Mouse (Mus musculus) kidney, adult 2 months (tissue): ENCODE results near the gene Il17rb.
A peak's percentile ranks its signal among the peaks of the same experiment; 100 is the strongest.

ENCODE experiments used
- CTCF ChIP-seq: fragments of 200-500 bp; conservative IDR thresholded peaks from 2 replicates; pipeline ENCODE4 v1.5.1; 2011; ENCODE audit warnings: low read depth, mild to moderate bottlenecking, control low read depth, low read length, moderate library complexity, mixed read lengths; ENCODE audit not compliant: insufficient read depth, insufficient read length
- POLR2A ChIP-seq: fragments of 200-500 bp; IDR thresholded peaks from one replicate; pipeline ENCODE4 v1.6.1; 2011; ENCODE audit warnings: low read depth, low read length, control low read depth

DNA sequence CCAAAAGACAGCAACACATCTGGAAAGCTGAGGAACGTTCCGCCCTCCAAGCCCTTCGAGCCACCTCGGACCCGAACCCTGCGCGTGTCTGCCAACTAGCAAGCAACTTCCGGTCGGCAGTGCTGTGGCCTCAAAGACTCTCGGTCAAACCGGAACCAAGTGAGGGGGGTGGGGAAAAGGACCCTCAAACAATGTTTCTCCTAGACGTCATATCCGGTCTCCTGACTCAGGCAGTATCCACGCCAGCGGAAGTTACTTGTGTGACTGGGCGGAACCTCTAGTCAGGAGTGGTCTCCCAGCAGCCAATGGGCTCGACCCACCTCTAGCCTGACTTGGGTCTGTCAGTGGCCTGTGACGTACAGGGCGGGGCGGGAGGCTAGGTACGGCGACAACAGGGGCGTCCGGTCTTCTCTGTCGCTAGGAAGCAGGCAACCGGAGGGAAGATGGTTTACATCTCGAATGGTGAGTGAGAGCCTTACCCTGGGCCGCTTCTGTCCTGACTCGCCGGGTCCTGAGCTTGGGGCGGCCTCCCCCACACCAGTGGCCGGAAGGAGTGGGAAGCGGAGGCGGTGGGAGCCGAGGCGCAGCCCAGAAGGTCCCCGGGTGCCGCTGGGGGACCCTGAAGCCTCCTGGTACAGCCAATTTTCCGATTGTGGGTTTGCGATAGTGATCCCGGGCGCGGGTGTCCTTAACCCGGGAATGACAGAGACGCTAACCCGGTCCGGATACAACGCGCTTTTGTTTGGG, 40.4 kb downstream of the Il17rb start, which contains the start of gene Selenok:
- TF ChIP-seq CTCF, result no peak
- TF ChIP-seq POLR2A, result peak; percentile 77
